Mouse (Mus musculus) embryo, embryonic 11.5 days (tissue): ENCODE measurements around the gene Gm20828.
"Not testable (repeated sequence)": the region's sequence is repeated elsewhere in the genome, so short reads cannot be mapped to it uniquely, and the experiment has no call there.

Source experiments
- DNase-seq: peaks from one replicate; pipeline ENCODE4 v3.0.0-alpha.2; 2012; ENCODE audit warnings: low read depth, low spot score

Gene Gm20828

GRCm38 (mm10) chrY:11199274-11199673 lies at the start of gene Gm20828:
TSS of gene Gm20828 (minus strand) at chrY:11199374.
- not testable (repeated sequence) for DNase-seq
